Mouse (Mus musculus): ENCODE measurements at regions not wholly inside any gene's neighbourhood (a gene's known extent, or its start where the extent isn't known, plus 50 kb on each side); places are given as distances from the start of the nearest gene placed in this dataset.
A peak's percentile ranks its signal among the peaks of the same experiment; 100 is the strongest.

GRCm38 (mm10) chr15:36927436-36927835 lies 80.1 kb downstream of the Zfp706 start:
- H3K4me3 ChIP-seq (ENCODE audit: low read depth, low read length), result no peak overlapping the region
- H3K9me3 ChIP-seq (replicated peaks; ENCODE audit: control insufficient read depth, low read length), result no peaks in the 10 kb centered on the region
- H3K9ac ChIP-seq (ENCODE audit: low read depth, low read length), result no peak overlapping the region
- H3K27me3 ChIP-seq (ENCODE audit: control insufficient read depth, insufficient read depth, low read length), result no peaks in the 10 kb centered on the region
- 77% methylated on average over 5 of the region's 5 CpGs for WGBS (ENCODE audit: insufficient replicate concordance)
- ATAC-seq (replicated peaks; ENCODE audit: insufficient number of reproducible peaks, low FRiP score, low TSS enrichment), result no peak
- H3K4me1 ChIP-seq (ENCODE audit: control insufficient read depth, insufficient read depth, low read length), result peaks cover 4% of the 10 kb centered on the region; the same call in 1 of the 2 replicates
- no peak overlapping the region for H3K27ac ChIP-seq (ENCODE audit: low read depth, low read length)
- H3K36me3 ChIP-seq (ENCODE audit: control insufficient read depth, insufficient read depth, low read length), result no peaks in the 10 kb centered on the region
- H3K4me2 ChIP-seq, result no peak overlapping the region

- Histone ChIP-seq H3K9ac (ENCODE audit: low read depth, low read length) (no peak overlapping the region), H3K27ac (ENCODE audit: low read depth, low read length) (peak overlapping the region; percentile 11; the same call in 1 of the 2 replicates), H3K4me1 (ENCODE audit: control insufficient read depth, insufficient read depth, low read length) (peaks cover 4% of the 10 kb centered on the region; the same call in 1 of the 2 replicates), H3K36me3 (ENCODE audit: control insufficient read depth, insufficient read depth, low read length) (no peaks in the 10 kb centered on the region), H3K4me3 (ENCODE audit: low read depth, low read length) (no peak overlapping the region), H3K9me3 (replicated peaks; ENCODE audit: control insufficient read depth, low read length) (no peaks in the 10 kb centered on the region), H3K4me2 (no peak overlapping the region), H3K27me3 (ENCODE audit: control insufficient read depth, insufficient read depth, low read length) (no peaks in the 10 kb centered on the region)
- 0 out of 2 replicates have a peak, but pooled peaks have one; percentile 18 for ATAC-seq (replicated peaks; ENCODE audit: insufficient number of reproducible peaks, low FRiP score, low TSS enrichment)
- WGBS (ENCODE audit: insufficient replicate concordance), result 41% methylated on average over 6 of the region's 6 CpGs
Observed at GRCm38 (mm10) chr15:36924171-36924570, 83.4 kb downstream of the Zfp706 start.

- Histone ChIP-seq H3K9me3 (replicated peaks; ENCODE audit: control insufficient read depth, low read length) (no peaks in the 10 kb centered on the region), H3K4me2 (no peak overlapping the region), H3K4me1 (ENCODE audit: control insufficient read depth, insufficient read depth, low read length) (peaks cover 13% of the 10 kb centered on the region), H3K4me3 (ENCODE audit: low read depth, low read length) (no peak overlapping the region), H3K36me3 (ENCODE audit: control insufficient read depth, insufficient read depth, low read length) (no peaks in the 10 kb centered on the region), H3K9ac (ENCODE audit: low read depth, low read length) (no peak overlapping the region), H3K27me3 (ENCODE audit: control insufficient read depth, insufficient read depth, low read length) (no peaks in the 10 kb centered on the region), H3K27ac (ENCODE audit: low read depth, low read length) (no peak overlapping the region)
- 32% methylated on average over 3 of the region's 3 CpGs for WGBS (ENCODE audit: insufficient replicate concordance)
- ATAC-seq (replicated peaks; ENCODE audit: insufficient number of reproducible peaks, low FRiP score, low TSS enrichment), result no peak
Observed at GRCm38 (mm10) chr15:36921384-36921783, 86.2 kb downstream of the Zfp706 start.

GRCm38 (mm10) chr15:36920886-36921285 lies 86.7 kb downstream of the Zfp706 start:
- Histone ChIP-seq H3K9me3 (replicated peaks; ENCODE audit: control insufficient read depth, low read length) (no peaks in the 10 kb centered on the region), H3K4me1 (ENCODE audit: control insufficient read depth, insufficient read depth, low read length) (peaks cover 13% of the 10 kb centered on the region), H3K9ac (ENCODE audit: low read depth, low read length) (no peak overlapping the region), H3K36me3 (ENCODE audit: control insufficient read depth, insufficient read depth, low read length) (no peaks in the 10 kb centered on the region), H3K27me3 (ENCODE audit: control insufficient read depth, insufficient read depth, low read length) (no peaks in the 10 kb centered on the region), H3K27ac (ENCODE audit: low read depth, low read length) (no peak overlapping the region), H3K4me2 (no peak overlapping the region), H3K4me3 (ENCODE audit: low read depth, low read length) (no peak overlapping the region)
- no peak for ATAC-seq (replicated peaks; ENCODE audit: insufficient number of reproducible peaks, low FRiP score, low TSS enrichment)

- no peak for ATAC-seq (replicated peaks; ENCODE audit: insufficient number of reproducible peaks, low FRiP score, low TSS enrichment)
- H3K4me2 ChIP-seq, result no peak overlapping the region
- no peaks in the 10 kb centered on the region for H3K36me3 ChIP-seq (ENCODE audit: control insufficient read depth, insufficient read depth, low read length)
- no peaks in the 10 kb centered on the region for H3K27me3 ChIP-seq (ENCODE audit: control insufficient read depth, insufficient read depth, low read length)
- H3K9ac ChIP-seq (ENCODE audit: low read depth, low read length), result no peak overlapping the region
- no peaks in the 10 kb centered on the region for H3K9me3 ChIP-seq (replicated peaks; ENCODE audit: control insufficient read depth, low read length)
- 83% methylated on average over 5 of the region's 5 CpGs for WGBS (ENCODE audit: insufficient replicate concordance)
- H3K4me1 ChIP-seq (ENCODE audit: control insufficient read depth, insufficient read depth, low read length), result peaks cover 13% of the 10 kb centered on the region
- no peak overlapping the region for H3K4me3 ChIP-seq (ENCODE audit: low read depth, low read length)
- H3K27ac ChIP-seq (ENCODE audit: low read depth, low read length), result no peak overlapping the region
Observed at GRCm38 (mm10) chr15:36919704-36920103, 87.9 kb downstream of the Zfp706 start.

GRCm38 (mm10) chr15:36919209-36919608 lies 88.4 kb downstream of the Zfp706 start:
- Histone ChIP-seq H3K4me1 (ENCODE audit: control insufficient read depth, insufficient read depth, low read length) (peaks cover 11% of the 10 kb centered on the region), H3K9me3 (replicated peaks; ENCODE audit: control insufficient read depth, low read length) (no peaks in the 10 kb centered on the region), H3K4me2 (no peak overlapping the region), H3K27ac (ENCODE audit: low read depth, low read length) (no peak overlapping the region), H3K9ac (ENCODE audit: low read depth, low read length) (no peak overlapping the region), H3K4me3 (ENCODE audit: low read depth, low read length) (no peak overlapping the region), H3K36me3 (ENCODE audit: control insufficient read depth, insufficient read depth, low read length) (no peaks in the 10 kb centered on the region), H3K27me3 (ENCODE audit: control insufficient read depth, insufficient read depth, low read length) (no peaks in the 10 kb centered on the region)
- ATAC-seq (replicated peaks; ENCODE audit: insufficient number of reproducible peaks, low FRiP score, low TSS enrichment), result no peak
- WGBS (ENCODE audit: insufficient replicate concordance), result 82% methylated on average over 4 of the region's 4 CpGs

GRCm38 (mm10) chr15:36916998-36917397 lies 90.6 kb downstream of the Zfp706 start:
- no peak overlapping the region for H3K4me3 ChIP-seq (ENCODE audit: low read depth, low read length)
- H3K4me2 ChIP-seq, result no peak overlapping the region
- WGBS (ENCODE audit: insufficient replicate concordance), result 39% methylated on average over 4 of the region's 4 CpGs
- ATAC-seq (replicated peaks; ENCODE audit: insufficient number of reproducible peaks, low FRiP score, low TSS enrichment), result no peak
- H3K4me1 ChIP-seq (ENCODE audit: control insufficient read depth, insufficient read depth, low read length), result peaks cover 9% of the 10 kb centered on the region
- no peaks in the 10 kb centered on the region for H3K36me3 ChIP-seq (ENCODE audit: control insufficient read depth, insufficient read depth, low read length)
- H3K9ac ChIP-seq (ENCODE audit: low read depth, low read length), result no peak overlapping the region
- no peaks in the 10 kb centered on the region for H3K9me3 ChIP-seq (replicated peaks; ENCODE audit: control insufficient read depth, low read length)
- H3K27ac ChIP-seq (ENCODE audit: low read depth, low read length), result no peak overlapping the region
- no peaks in the 10 kb centered on the region for H3K27me3 ChIP-seq (ENCODE audit: control insufficient read depth, insufficient read depth, low read length)

- no peak for ATAC-seq (replicated peaks; ENCODE audit: insufficient number of reproducible peaks, low FRiP score, low TSS enrichment)
- H3K4me3 ChIP-seq (ENCODE audit: low read depth, low read length), result no peak overlapping the region
- no peak overlapping the region for H3K9ac ChIP-seq (ENCODE audit: low read depth, low read length)
- H3K4me2 ChIP-seq, result no peak overlapping the region
- no peak overlapping the region for H3K27ac ChIP-seq (ENCODE audit: low read depth, low read length)
- peaks cover 9% of the 10 kb centered on the region for H3K4me1 ChIP-seq (ENCODE audit: control insufficient read depth, insufficient read depth, low read length)
- no peaks in the 10 kb centered on the region for H3K36me3 ChIP-seq (ENCODE audit: control insufficient read depth, insufficient read depth, low read length)
- WGBS (ENCODE audit: insufficient replicate concordance), result 79% methylated on average over 11 of the region's 11 CpGs
- no peaks in the 10 kb centered on the region for H3K9me3 ChIP-seq (replicated peaks; ENCODE audit: control insufficient read depth, low read length)
- no peaks in the 10 kb centered on the region for H3K27me3 ChIP-seq (ENCODE audit: control insufficient read depth, insufficient read depth, low read length)
Observed at GRCm38 (mm10) chr15:36914239-36915100, 93.1 kb downstream of the Zfp706 start.

GRCm38 (mm10) chr15:36913308-36913707 lies 94.3 kb downstream of the Zfp706 start:
- Histone ChIP-seq H3K9ac (ENCODE audit: low read depth, low read length) (no peak overlapping the region), H3K9me3 (replicated peaks; ENCODE audit: control insufficient read depth, low read length) (no peaks in the 10 kb centered on the region), H3K4me1 (ENCODE audit: control insufficient read depth, insufficient read depth, low read length) (peaks cover 8% of the 10 kb centered on the region), H3K4me3 (ENCODE audit: low read depth, low read length) (no peak overlapping the region), H3K27me3 (ENCODE audit: control insufficient read depth, insufficient read depth, low read length) (no peaks in the 10 kb centered on the region), H3K36me3 (ENCODE audit: control insufficient read depth, insufficient read depth, low read length) (no peaks in the 10 kb centered on the region), H3K4me2 (no peak overlapping the region), H3K27ac (ENCODE audit: low read depth, low read length) (no peak overlapping the region)
- WGBS (ENCODE audit: insufficient replicate concordance), result 83% methylated on average over 7 of the region's 7 CpGs
- no peak for ATAC-seq (replicated peaks; ENCODE audit: insufficient number of reproducible peaks, low FRiP score, low TSS enrichment)

All from heart, embryonic 11.5 days (tissue).